Mouse (Mus musculus): ENCODE data around the gene Akap9.
"Not testable (repeated sequence)": the region's sequence is repeated elsewhere in the genome, so short reads cannot be mapped to it uniquely, and the experiment has no call there.

The Akap9 gene

DNA sequence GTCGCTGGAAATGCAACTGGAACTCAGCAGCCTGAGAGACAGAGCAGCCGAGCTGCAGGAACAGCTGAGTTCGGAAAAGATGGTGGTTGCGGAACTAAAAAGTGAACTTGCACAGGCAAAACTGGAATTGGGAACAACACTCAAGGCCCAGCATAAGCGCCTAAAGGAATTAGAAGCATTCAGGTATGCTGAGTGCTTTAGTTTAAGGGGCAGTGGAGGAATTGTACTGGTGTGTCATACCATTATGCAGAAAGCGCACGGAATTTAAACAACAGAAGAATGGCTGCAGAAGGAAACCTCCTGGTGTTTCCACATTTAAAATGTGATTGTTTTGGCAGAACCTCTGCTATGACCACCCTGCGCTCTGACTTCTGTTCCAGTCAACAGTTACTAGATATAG lies 132.5 kb downstream of the Akap9 start:
- DNase-seq = no peak

DNA sequence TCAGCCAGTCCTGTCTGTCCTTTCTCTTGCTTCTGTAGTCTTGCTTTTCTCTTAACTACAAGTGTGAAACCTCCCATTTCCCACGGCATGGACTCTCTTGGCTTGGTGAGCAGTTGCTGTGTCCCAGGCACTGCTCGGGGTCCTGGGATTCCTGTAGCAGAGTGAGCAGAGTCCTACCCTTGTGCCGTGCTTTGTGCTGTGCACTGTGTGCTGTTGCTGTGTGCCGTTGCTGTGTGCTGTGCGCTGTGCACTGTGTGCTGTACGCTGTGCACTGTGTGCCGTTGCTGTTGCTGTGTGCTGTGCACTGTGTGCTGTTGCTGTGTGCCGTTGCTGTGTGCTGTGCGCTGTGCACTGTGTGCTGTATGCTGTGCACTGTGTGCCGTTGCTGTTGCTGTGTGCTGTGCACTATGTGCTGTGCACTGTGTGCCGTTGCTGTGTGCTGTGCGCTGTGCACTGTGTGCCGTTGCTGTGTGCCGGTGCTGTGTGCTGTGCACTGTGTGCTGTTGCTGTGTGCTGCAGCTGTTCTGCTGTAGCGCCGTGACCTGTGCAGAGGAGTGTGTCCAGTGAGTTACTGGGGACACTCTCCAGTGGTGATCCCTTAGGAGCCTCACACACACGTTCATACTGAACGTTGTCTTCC lies 138.7 kb downstream of the Akap9 start:
- no peak for DNase-seq

GRCm38 (mm10) chr5:4067203-4067602 lies 139.3 kb downstream of the Akap9 start:
- DNase-seq = no peak

GRCm38 (mm10) chr5:4079086-4079485 lies 151.2 kb downstream of the Akap9 start:
- DNase-seq = no peak

DNA sequence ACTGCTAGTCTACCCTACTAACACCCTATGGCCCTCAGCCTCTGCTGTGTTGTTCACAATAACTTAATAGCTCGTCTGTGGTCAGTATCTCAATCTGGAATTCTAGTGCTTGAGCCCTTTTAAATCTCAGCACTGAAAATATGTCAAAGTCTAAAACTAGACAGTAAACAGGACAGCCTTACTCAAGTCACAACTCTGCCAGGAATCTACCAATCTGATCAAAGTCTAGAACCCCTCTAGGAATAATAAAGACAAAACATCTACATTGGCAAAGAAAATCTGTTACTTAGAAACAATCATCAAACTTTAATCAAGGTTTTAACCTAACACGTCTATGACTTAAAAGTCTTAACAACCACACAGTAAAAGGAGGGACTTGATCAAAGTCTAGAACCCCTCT lies 153.0 kb downstream of the Akap9 start:
- peak; percentile 58 for DNase-seq

DNA sequence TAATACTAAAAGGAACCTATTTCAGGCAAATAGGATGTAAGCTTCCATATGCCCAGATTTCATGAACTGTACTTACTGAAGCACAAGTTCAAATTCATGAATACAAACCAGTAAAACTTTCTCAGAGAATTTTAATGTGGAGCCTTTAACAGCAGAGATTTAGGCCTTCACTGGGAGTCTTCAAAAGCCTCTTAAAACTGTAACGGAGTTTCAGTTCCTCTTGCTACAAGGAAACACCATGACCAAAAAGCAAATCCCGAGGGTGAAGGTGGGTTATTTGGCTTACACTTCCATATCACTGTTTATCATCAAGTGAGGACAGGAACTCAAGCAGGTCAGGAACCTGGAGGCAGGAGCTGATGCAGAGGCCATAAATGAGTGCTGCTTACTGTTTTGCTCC lies 153.7 kb downstream of the Akap9 start:
- DNase-seq = no peak

GRCm38 (mm10) chr5:4084948-4085347 lies 157.1 kb downstream of the Akap9 start:
- no peak for DNase-seq

DNA sequence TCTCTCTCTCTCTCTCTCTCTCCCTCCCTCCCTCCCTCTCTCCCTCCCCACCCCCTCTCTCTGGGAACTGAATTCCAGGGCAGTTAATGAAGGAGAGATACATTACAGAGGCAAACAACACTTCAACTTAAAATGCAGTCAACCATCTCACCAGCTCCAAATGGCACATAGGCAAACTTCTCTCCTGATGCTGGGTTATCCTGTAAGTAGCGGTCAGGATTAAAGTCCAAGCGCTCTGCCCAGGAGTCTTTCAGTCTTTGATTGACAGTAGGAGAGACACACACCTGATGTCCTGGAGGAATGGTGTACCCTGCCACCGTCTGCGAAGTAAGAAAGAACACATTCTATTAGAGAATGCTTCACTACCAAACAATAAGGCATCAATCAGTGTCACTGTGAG lies 158.5 kb downstream of the Akap9 start:
- DNase-seq = peak; percentile 82

DNA sequence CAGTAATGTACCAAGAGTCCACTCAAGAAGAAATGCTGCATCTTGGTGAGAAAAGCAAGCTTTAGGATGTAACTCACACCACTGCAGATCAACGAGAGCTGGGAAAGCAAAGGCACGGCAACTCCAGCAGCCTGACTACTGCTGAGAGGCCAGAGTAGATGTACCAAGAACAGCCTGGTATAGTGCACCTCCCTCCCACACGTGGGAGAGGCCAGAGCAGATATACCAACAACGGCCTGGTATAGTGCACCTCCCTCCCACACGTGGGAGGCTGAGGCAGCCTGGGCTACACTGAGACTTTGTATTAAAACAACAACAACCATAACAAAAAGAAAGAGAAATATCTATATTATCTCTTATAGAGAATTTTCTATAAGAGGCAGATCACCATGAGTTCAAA lies 160.3 kb downstream of the Akap9 start:
- DNase-seq = no peak

- DNase-seq = peak; percentile 76
Measured at GRCm38 (mm10) chr5:4094471-4094870, 166.6 kb downstream of the Akap9 start.

DNA sequence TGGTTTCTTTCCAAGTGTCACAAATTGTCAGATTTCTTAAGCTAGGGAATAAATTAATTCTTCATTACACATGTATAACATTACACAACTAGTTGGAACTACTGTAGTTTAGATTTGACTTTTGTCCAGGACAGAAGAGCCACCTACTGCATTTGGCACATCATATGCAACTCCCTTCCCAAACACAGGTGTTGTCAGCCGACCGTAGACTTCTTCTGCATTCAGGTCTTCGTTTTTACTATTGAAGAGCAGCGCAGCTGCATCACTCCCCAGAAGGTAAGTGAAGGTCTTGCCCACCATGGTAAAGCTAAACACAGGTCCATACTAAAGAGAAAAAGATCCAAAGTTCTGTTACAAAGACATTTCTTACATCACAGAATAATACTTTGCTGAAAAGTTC lies 173.2 kb downstream of the Akap9 start:
- no peak for DNase-seq

GRCm38 (mm10) chr5:4101770-4102169 lies 173.9 kb downstream of the Akap9 start:
- DNase-seq = no peak

DNA sequence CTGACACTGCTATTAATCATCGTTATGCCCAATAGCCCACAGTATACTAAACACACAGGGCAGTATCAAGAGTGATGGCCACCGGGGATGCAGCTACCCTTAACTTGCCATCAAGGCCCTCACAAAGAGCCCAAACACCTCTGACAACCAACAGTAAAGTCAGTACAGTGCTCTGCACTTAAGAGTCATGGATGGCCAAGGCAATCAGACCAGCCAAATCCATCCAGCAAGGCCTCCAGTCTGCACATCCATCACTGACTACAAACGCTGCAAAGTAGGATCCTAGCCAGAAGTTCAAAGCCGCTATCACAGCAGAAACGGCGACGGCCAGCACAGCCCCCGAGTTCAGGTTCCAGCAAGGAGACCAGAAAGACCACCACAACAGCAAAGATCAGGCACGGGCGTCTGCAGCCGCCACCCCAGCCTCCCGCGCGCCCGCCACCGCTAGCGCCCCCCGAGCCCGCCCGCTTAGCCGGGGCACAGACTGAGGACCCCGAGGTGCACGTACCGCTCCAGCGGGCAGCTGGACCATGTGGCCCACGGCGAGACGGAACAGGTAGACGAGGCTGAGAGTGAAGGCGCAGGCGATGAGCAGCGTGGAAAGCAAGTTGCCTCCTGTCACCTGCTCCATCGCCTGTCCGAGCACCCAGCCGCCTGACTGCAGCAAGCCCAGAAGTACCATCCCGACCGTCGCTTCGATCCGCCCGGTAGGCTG lies 175.9 kb downstream of the Akap9 start:
- DNase-seq = no peak

- DNase-seq = peak; percentile 91
Measured at GRCm38 (mm10) chr5:4104341-4105040, 176.6 kb downstream of the Akap9 start, which contains the start of gene Cyp51. Gene Cyp51, minus strand, starts transcription at chr5:4104746.

DNA sequence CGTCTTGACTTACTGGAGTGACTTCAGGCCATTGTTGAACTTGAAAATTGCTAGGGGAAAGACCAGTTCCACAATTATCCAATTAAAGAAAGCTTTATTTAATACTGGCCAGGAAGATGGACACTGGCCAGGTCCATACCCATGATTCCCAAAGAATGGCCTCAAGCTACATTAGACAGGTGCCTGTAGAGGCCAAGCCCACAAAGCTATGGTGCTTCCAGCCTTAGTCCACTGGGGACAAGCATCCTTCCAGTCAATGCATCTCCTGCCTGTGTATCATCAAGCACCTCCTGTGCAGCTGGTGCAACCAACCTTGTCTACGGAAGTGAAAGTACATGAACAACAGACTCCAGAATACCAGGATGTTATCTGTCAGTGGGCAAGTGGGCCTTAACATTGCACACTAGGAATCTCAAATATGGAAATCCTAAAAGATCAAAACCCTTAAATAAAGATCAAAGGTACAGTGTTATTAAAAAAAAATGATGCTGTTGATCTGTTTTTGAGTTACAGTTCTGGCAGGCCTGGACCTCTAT lies 177.9 kb downstream of the Akap9 start:
- no peak for DNase-seq

GRCm38 (mm10) chr5:4107056-4107455 lies 179.2 kb downstream of the Akap9 start:
- not testable (repeated sequence) for DNase-seq

DNA sequence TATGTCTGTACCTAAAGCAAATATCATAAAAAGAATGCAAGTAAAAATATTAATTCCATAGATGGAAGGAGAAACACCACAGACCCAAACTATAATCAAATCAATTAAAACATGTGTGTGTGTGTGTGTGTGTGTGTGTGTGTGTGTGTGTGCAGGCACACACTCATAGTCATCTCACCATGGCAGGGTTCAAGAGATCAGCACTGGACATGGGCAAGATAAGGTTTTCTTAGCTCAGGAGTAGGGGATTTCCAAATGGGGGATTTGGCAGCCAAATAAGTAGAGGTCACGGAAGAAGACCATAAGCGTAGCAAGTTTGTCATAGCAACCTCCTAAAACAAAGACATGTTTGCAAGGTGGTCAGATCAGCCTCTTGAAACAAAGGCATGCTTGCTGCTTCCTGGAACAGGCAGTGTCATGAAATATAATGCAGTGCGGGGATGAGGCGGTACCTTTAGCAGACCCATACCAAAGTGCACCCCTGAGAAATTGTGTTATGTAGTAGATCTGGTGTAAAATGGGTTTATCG lies 184.8 kb downstream of the Akap9 start:
- no peak for DNase-seq

Data from kidney, adult 9 months (tissue).